Mouse (Mus musculus) limb, embryonic 15.5 days (tissue): ENCODE data around the gene Nsun4. TPM values are rescaled to one million over a fixed set of nuclear protein-coding genes. Genes with fewer than 3 reads are reported as not detected.

Experiments used
- ATAC-seq: fragments of 200-750 bp; cut with Nextera tagmentation; 2 replicates; pipeline ENCODE4 v1.8.0; 2017; ENCODE audit warnings: low read depth, moderate TSS enrichment; ENCODE audit not compliant: insufficient number of reproducible peaks, low FRiP score, low TSS enrichment
- H3K27ac ChIP-seq: fragments of 300-500 bp; sonication (generic); 2 replicates; pipeline ENCODE4 v1.5.1; 2015; ENCODE audit warnings: moderate library complexity, mild to moderate bottlenecking, inconsistent platforms
- H3K27me3 ChIP-seq: fragments of 300-500 bp; sonication (generic); 2 replicates; pipeline ENCODE4 v1.6.1; 2015; ENCODE audit warnings: inconsistent platforms
- H3K36me3 ChIP-seq: fragments of 300-500 bp; sonication (generic); 2 replicates; pipeline ENCODE4 v1.6.1; 2015; ENCODE audit warnings: inconsistent platforms
- H3K4me1 ChIP-seq: fragments of 300-500 bp; sonication (generic); 2 replicates; pipeline ENCODE4 v1.6.1; 2015; ENCODE audit warnings: inconsistent platforms
- H3K4me2 ChIP-seq: fragments of 300-500 bp; sonication (generic); 2 replicates; pipeline ENCODE4 v1.6.1; 2015; ENCODE audit warnings: mild to moderate bottlenecking, inconsistent platforms
- H3K4me3 ChIP-seq: fragments of 300-500 bp; sonication (generic); 2 replicates; pipeline ENCODE4 v1.5.1; 2015; ENCODE audit warnings: mild to moderate bottlenecking, inconsistent platforms
- H3K9ac ChIP-seq: fragments of 300-500 bp; sonication (generic); 2 replicates; pipeline ENCODE4 v1.6.1; 2015; ENCODE audit warnings: inconsistent platforms
- H3K9me3 ChIP-seq: fragments of 300-500 bp; sonication (generic); 2 replicates; pipeline ENCODE4 v1.6.1; 2016; ENCODE audit warnings: inconsistent platforms
- WGBS: fragments of 180-500 bp; shearing (Covaris S2); methylation state at CpG from one replicate; pipeline ENCODE4 v1.1.7; 2015; 5-methylcytosine and 5-hydroxymethylcytosine counted together
- polyA plus RNA-seq: library from polyadenylated mRNA; unstranded; fragments of >200 nt; fragmentation: Nextera tagmentation; extraction: Ambion mirVana; gene quantifications from 2 replicates; pipeline ENCODE4 v1.2.1, GENCODE M21; 2015

Gene Nsun4
- polyA plus RNA-seq, 1 experiment from 2014 or later = 16.1 TPM

- Histone ChIP-seq H3K4me2 (no peak overlapping the region), H3K27ac (no peak overlapping the region), H3K9me3 (no peaks in the 10 kb centered on the region), H3K27me3 (0 out of 2 replicates have a peak, but pooled peaks cover 5% of the 10 kb centered on the region), H3K4me3 (no peak overlapping the region), H3K36me3 (no peaks in the 10 kb centered on the region), H3K4me1 (no peaks in the 10 kb centered on the region), H3K9ac (no peak overlapping the region)
- ATAC-seq = no peak
- WGBS = 68% methylated on average over 4 of the region's 4 CpGs
Measured at GRCm38 (mm10) chr4:115996729-115997128, 56.9 kb downstream of the Nsun4 start.

GRCm38 (mm10) chr4:115995376-115995730, 58.3 kb downstream of the Nsun4 start:
- no peak overlapping the region for H3K27ac ChIP-seq
- H3K4me3 ChIP-seq = no peak overlapping the region
- no peak for ATAC-seq
- no peaks in the 10 kb centered on the region for H3K4me1 ChIP-seq
- peaks cover 5% of the 10 kb centered on the region; the same call in 1 of the 2 replicates for H3K27me3 ChIP-seq
- no peaks in the 10 kb centered on the region for H3K9me3 ChIP-seq
- H3K36me3 ChIP-seq = no peaks in the 10 kb centered on the region
- no peak overlapping the region for H3K9ac ChIP-seq
- WGBS = 75% methylated on average over 2 of the region's 2 CpGs
- H3K4me2 ChIP-seq = no peak overlapping the region

GRCm38 (mm10) chr4:115994662-115995375, 58.9 kb downstream of the Nsun4 start:
- 83% methylated on average over 16 of the region's 16 CpGs for WGBS
- Histone ChIP-seq H3K4me2 (no peak overlapping the region), H3K9ac (no peak overlapping the region), H3K9me3 (no peaks in the 10 kb centered on the region), H3K27me3 (peaks cover 5% of the 10 kb centered on the region; the same call in 1 of the 2 replicates), H3K36me3 (no peaks in the 10 kb centered on the region), H3K4me3 (no peak overlapping the region), H3K4me1 (no peaks in the 10 kb centered on the region), H3K27ac (no peak overlapping the region)
- no peak for ATAC-seq

GRCm38 (mm10) chr4:115989382-115989781, 64.3 kb downstream of the Nsun4 start:
- Histone ChIP-seq H3K9me3 (no peaks in the 10 kb centered on the region), H3K36me3 (no peaks in the 10 kb centered on the region), H3K4me3 (no peak overlapping the region), H3K27me3 (peaks cover 14% of the 10 kb centered on the region), H3K9ac (no peak overlapping the region), H3K27ac (no peak overlapping the region), H3K4me2 (no peak overlapping the region), H3K4me1 (0 out of 2 replicates have a peak, but pooled peaks cover 2% of the 10 kb centered on the region)
- 70% methylated on average over 7 of the region's 7 CpGs for WGBS
- ATAC-seq = no peak

GRCm38 (mm10) chr4:115987858-115988530, 65.7 kb downstream of the Nsun4 start:
- no peak for ATAC-seq
- Histone ChIP-seq H3K27me3 (peaks cover 22% of the 10 kb centered on the region), H3K4me3 (no peak overlapping the region), H3K9me3 (no peaks in the 10 kb centered on the region), H3K4me1 (0 out of 2 replicates have a peak, but pooled peaks cover 5% of the 10 kb centered on the region), H3K36me3 (no peaks in the 10 kb centered on the region), H3K4me2 (no peak overlapping the region), H3K9ac (no peak overlapping the region), H3K27ac (no peak overlapping the region)
- 68% methylated on average over 5 of the region's 5 CpGs for WGBS

- H3K4me2 ChIP-seq = no peak overlapping the region
- no peak overlapping the region for H3K4me3 ChIP-seq
- no peak overlapping the region for H3K27ac ChIP-seq
- H3K9me3 ChIP-seq = no peaks in the 10 kb centered on the region
- no peak for ATAC-seq
- H3K4me1 ChIP-seq = 0 out of 2 replicates have a peak, but pooled peaks cover 5% of the 10 kb centered on the region
- no peaks in the 10 kb centered on the region for H3K36me3 ChIP-seq
- no peak overlapping the region for H3K9ac ChIP-seq
- peaks cover 22% of the 10 kb centered on the region for H3K27me3 ChIP-seq
- 63% methylated on average over 1 of the region's 1 CpGs for WGBS
Measured at GRCm38 (mm10) chr4:115987436-115987835, 66.2 kb downstream of the Nsun4 start.

GRCm38 (mm10) chr4:115984967-115985366, 68.7 kb downstream of the Nsun4 start:
- Histone ChIP-seq H3K4me2 (no peak overlapping the region), H3K9me3 (no peaks in the 10 kb centered on the region), H3K27ac (no peak overlapping the region), H3K4me1 (0 out of 2 replicates have a peak, but pooled peaks cover 5% of the 10 kb centered on the region), H3K9ac (no peak overlapping the region), H3K36me3 (no peaks in the 10 kb centered on the region), H3K4me3 (no peak overlapping the region), H3K27me3 (peaks cover 41% of the 10 kb centered on the region)
- WGBS = 38% methylated on average over 8 of the region's 8 CpGs
- no peak for ATAC-seq

GRCm38 (mm10) chr4:115984111-115984510, 69.6 kb downstream of the Nsun4 start:
- peaks cover 50% of the 10 kb centered on the region for H3K27me3 ChIP-seq
- H3K36me3 ChIP-seq = no peaks in the 10 kb centered on the region
- H3K27ac ChIP-seq = no peak overlapping the region
- H3K9ac ChIP-seq = no peak overlapping the region
- H3K4me2 ChIP-seq = no peak overlapping the region
- no peak for ATAC-seq
- H3K4me3 ChIP-seq = no peak overlapping the region
- H3K9me3 ChIP-seq = no peaks in the 10 kb centered on the region
- WGBS = 2% methylated on average over 13 of the region's 13 CpGs
- H3K4me1 ChIP-seq = peaks cover 12% of the 10 kb centered on the region

Other genes starting within 250 kb of the Nsun4 start
- 14.0 and 14.1 TPM in 2 replicates for gene Mob3c, start 225.8 kb downstream of the Nsun4 start, polyA plus RNA-seq
- gene Mknk1, start 214.7 kb downstream of the Nsun4 start, polyA plus RNA-seq = 31.8 and 32.7 TPM in 2 replicates
- gene Kncn, start 169.5 kb downstream of the Nsun4 start, polyA plus RNA-seq = not detected in 2 replicates
- not detected in 2 replicates for gene 6430628N08Rik, start 163.2 kb downstream of the Nsun4 start, polyA plus RNA-seq
- 0.04 TPM in 1 of 2 replicates, not detected in the other for gene Dmbx1, start 114.0 kb downstream of the Nsun4 start, polyA plus RNA-seq
- gene Faah, start 36.0 kb downstream of the Nsun4 start, polyA plus RNA-seq = 3.6 and 5.1 TPM in 2 replicates
- gene Uqcrh, start 21.2 kb upstream of the Nsun4 start, polyA plus RNA-seq = 456 and 471 TPM in 2 replicates
- 78.4 and 81.8 TPM in 2 replicates for gene Lrrc41, start 21.4 kb upstream of the Nsun4 start, polyA plus RNA-seq
- gene Rad54l, start 69.8 kb upstream of the Nsun4 start, polyA plus RNA-seq = 22.9 and 23.1 TPM in 2 replicates
- 56.6 and 59.7 TPM in 2 replicates for gene Pomgnt1, start 70.0 kb upstream of the Nsun4 start, polyA plus RNA-seq
- gene Lurap1, start 97.5 kb upstream of the Nsun4 start, polyA plus RNA-seq = 2.5 and 2.8 TPM in 2 replicates
- 0.12 TPM in 1 of 2 replicates, not detected in the other for gene Tspan1, start 113.7 kb upstream of the Nsun4 start, polyA plus RNA-seq
- not detected in 2 replicates for gene 1700042G07Rik, start 119.5 kb upstream of the Nsun4 start, polyA plus RNA-seq
- gene Gm49337, start 119.5 kb upstream of the Nsun4 start, polyA plus RNA-seq = not detected in 2 replicates
- gene Pik3r3, start 167.7 kb upstream of the Nsun4 start, polyA plus RNA-seq = 10.2 and 11.8 TPM in 2 replicates